Mouse (Mus musculus): Measurements from ENCODE around the gene Pitpna.

Gene Pitpna

GRCm38 (mm10) chr11:75635315-75635714 is 47.4 kb downstream of the Pitpna start:
- DNase-seq, result peak; percentile 32 to 62

GRCm38 (mm10) chr11:75643323-75643722 is 55.4 kb downstream of the Pitpna start:
- DNase-seq, result no peak

GRCm38 (mm10) chr11:75644684-75645083 is 56.8 kb downstream of the Pitpna start:
- DNase-seq, result no peak

- DNase-seq, result no peak
Observed at GRCm38 (mm10) chr11:75647681-75648211, 59.8 kb downstream of the Pitpna start.

GRCm38 (mm10) chr11:75649155-75649561 is 61.3 kb downstream of the Pitpna start:
- peak; percentile 43 to 65 for DNase-seq

- DNase-seq, result peak; percentile 52 to 67
Observed at GRCm38 (mm10) chr11:75650311-75650710, 62.4 kb downstream of the Pitpna start, which contains the start of gene Myo1c. TSS of gene Myo1c (plus strand) at chr11:75650504.

GRCm38 (mm10) chr11:75650958-75651425 is 63.1 kb downstream of the Pitpna start:
- DNase-seq, result no peak

GRCm38 (mm10) chr11:75651426-75652221 is 63.7 kb downstream of the Pitpna start:
- DNase-seq, result peak; percentile 84 to 91

GRCm38 (mm10) chr11:75652222-75652941 is 64.5 kb downstream of the Pitpna start:
- peak; percentile 74 to 83 for DNase-seq

- DNase-seq, result peak; percentile 41 to 60
Observed at GRCm38 (mm10) chr11:75652942-75653684, 65.2 kb downstream of the Pitpna start.

GRCm38 (mm10) chr11:75653781-75654470 is 66.0 kb downstream of the Pitpna start:
- peak; percentile 91 to 94 for DNase-seq

- DNase-seq, result peak in 1 of 2 experiments; percentile 37
Observed at GRCm38 (mm10) chr11:75654471-75655390, 66.8 kb downstream of the Pitpna start.

GRCm38 (mm10) chr11:75655621-75656545 is 68.0 kb downstream of the Pitpna start:
- DNase-seq, result peak; percentile 76 to 86

- peak; percentile 11 to 25 for DNase-seq
Observed at GRCm38 (mm10) chr11:75656621-75657590, 69.0 kb downstream of the Pitpna start.

GRCm38 (mm10) chr11:75657841-75658240 is 69.9 kb downstream of the Pitpna start:
- no peak for DNase-seq

GRCm38 (mm10) chr11:75658311-75658710 is 70.4 kb downstream of the Pitpna start:
- DNase-seq, result no peak

- DNase-seq, result no peak
Observed at GRCm38 (mm10) chr11:75658996-75659750, 71.3 kb downstream of the Pitpna start.

All from kidney, postnatal 4 days (tissue).